Mouse (Mus musculus) lung, postnatal 0 days (tissue): ENCODE data around the gene Mgea5.

Source experiments
- CTCF ChIP-seq: IDR thresholded peaks from 2 replicates; pipeline ENCODE4 v1.5.1; 2016; ENCODE audit warnings: antibody characterized with exemption, mild to moderate bottlenecking
- EP300 ChIP-seq: IDR thresholded peaks from 2 replicates; pipeline ENCODE4 v1.6.1; 2016; ENCODE audit warnings: antibody characterized with exemption, mild to moderate bottlenecking, control low read depth

DNA sequence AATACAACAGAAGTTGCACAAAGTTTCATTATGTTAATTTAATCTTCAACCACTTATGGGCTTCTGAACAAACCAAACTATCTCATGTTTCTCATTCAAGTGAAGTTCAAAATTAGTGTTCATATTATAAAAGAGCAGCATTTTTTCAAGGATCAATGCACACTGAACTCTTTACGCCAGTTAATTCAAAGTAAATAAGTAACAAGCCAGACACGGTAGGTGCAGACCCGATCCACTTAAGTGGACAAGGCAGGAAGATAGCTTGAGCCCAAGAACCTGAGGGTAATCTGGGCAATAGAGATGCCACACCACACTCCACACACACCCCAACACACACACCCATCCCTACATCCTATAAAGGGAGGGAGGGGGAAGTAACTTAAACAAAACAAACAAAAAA, 30.1 kb downstream of the Mgea5 start:
- TF ChIP-seq CTCF (no peak), EP300 (no peak)
